Mouse (Mus musculus) adrenal gland, postnatal 14 days (tissue): ENCODE measurements around the gene Thrb. TPM values are rescaled to one million over a fixed set of nuclear protein-coding genes. Genes with fewer than 3 reads are reported as not detected.
A peak's percentile ranks its signal among the peaks of the same experiment; 100 is the strongest.

ENCODE experiments used
- DNase-seq: peaks from one replicate; pipeline ENCODE4 v3.0.0; 2021; ENCODE audit warnings: mixed read lengths
- total RNA-seq: library from RNA; stranded (reverse); gene quantifications from 2 replicates; pipeline ENCODE4 v1.2.3, GENCODE M21; 2021

Thrb gene
- total RNA-seq, 1 experiment from 2014 or later, result 56.0 TPM

- DNase-seq, result peak; percentile 16
These were observed 124.2 kb downstream of the Thrb start for GRCm38 (mm10) chr14:17784207-17784806.

- no peak for DNase-seq
These were observed 125.3 kb downstream of the Thrb start for GRCm38 (mm10) chr14:17785370-17785769.

GRCm38 (mm10) chr14:17786249-17786648 is 126.2 kb downstream of the Thrb start:
- no peak for DNase-seq

- DNase-seq, result no peak
These were observed 144.0 kb downstream of the Thrb start for GRCm38 (mm10) chr14:17803934-17804602.

GRCm38 (mm10) chr14:17811051-17811450 is 151.0 kb downstream of the Thrb start:
- DNase-seq, result no peak

GRCm38 (mm10) chr14:17812414-17812813 is 152.4 kb downstream of the Thrb start:
- no peak for DNase-seq

- peak; percentile 16 for DNase-seq
These were observed 155.0 kb downstream of the Thrb start for GRCm38 (mm10) chr14:17815103-17815502.

GRCm38 (mm10) chr14:17818086-17818485 is 158.0 kb downstream of the Thrb start:
- no peak for DNase-seq

GRCm38 (mm10) chr14:17822754-17823153 is 162.7 kb downstream of the Thrb start:
- peak; percentile 19 for DNase-seq

- DNase-seq, result no peak
These were observed 167.3 kb downstream of the Thrb start for GRCm38 (mm10) chr14:17827401-17827800.

- DNase-seq, result no peak
These were observed 175.7 kb downstream of the Thrb start for GRCm38 (mm10) chr14:17835738-17836137.

- no peak for DNase-seq
These were observed 176.7 kb downstream of the Thrb start for GRCm38 (mm10) chr14:17836766-17837165.

GRCm38 (mm10) chr14:17845003-17845697 is 185.1 kb downstream of the Thrb start:
- no peak for DNase-seq

- no peak for DNase-seq
These were observed 185.8 kb downstream of the Thrb start for GRCm38 (mm10) chr14:17845871-17846270.

- DNase-seq, result no peak
These were observed 186.6 kb downstream of the Thrb start for GRCm38 (mm10) chr14:17846700-17847099.

GRCm38 (mm10) chr14:17847211-17847610 is 187.2 kb downstream of the Thrb start:
- peak; percentile 52 for DNase-seq

- DNase-seq, result no peak
These were observed 190.3 kb downstream of the Thrb start for GRCm38 (mm10) chr14:17850355-17850754.

- DNase-seq, result no peak
These were observed 192.2 kb downstream of the Thrb start for GRCm38 (mm10) chr14:17852236-17852635.

GRCm38 (mm10) chr14:17859790-17860385 is 199.8 kb downstream of the Thrb start:
- DNase-seq, result peak; percentile 62

GRCm38 (mm10) chr14:17862651-17863050 is 202.6 kb downstream of the Thrb start:
- DNase-seq, result no peak

- peak; percentile 29 for DNase-seq
These were observed 203.8 kb downstream of the Thrb start for GRCm38 (mm10) chr14:17863701-17864320.

- DNase-seq, result no peak
These were observed 208.3 kb downstream of the Thrb start for GRCm38 (mm10) chr14:17868326-17868725.

GRCm38 (mm10) chr14:17875946-17876345 is 215.9 kb downstream of the Thrb start:
- DNase-seq, result no peak
